Mouse (Mus musculus) liver, embryonic 13.5 days (tissue): ENCODE measurements around the gene Gm20518. TPM values are rescaled to one million over a fixed set of nuclear protein-coding genes. Genes with fewer than 3 reads are reported as not detected.

ENCODE experiments used
- ATAC-seq: fragments of 200-750 bp; cut with Nextera tagmentation; 2 replicates; pipeline ENCODE4 v1.8.0; 2017; ENCODE audit warnings: low read depth, mild to moderate bottlenecking, moderate number of reproducible peaks, moderate library complexity
- DNase-seq: peaks from one replicate; pipeline ENCODE4 v3.0.0; 2022
- H3K27ac ChIP-seq: fragments of 300-500 bp; sonication (generic); 2 replicates; pipeline ENCODE4 v1.5.1; 2015; ENCODE audit warnings: moderate library complexity, mild to moderate bottlenecking, inconsistent platforms
- H3K27me3 ChIP-seq: fragments of 300-500 bp; sonication (generic); 2 replicates; pipeline ENCODE4 v1.6.1; 2015; ENCODE audit warnings: mild to moderate bottlenecking, inconsistent platforms
- H3K36me3 ChIP-seq: fragments of 300-500 bp; sonication (generic); 2 replicates; pipeline ENCODE4 v1.6.1; 2015; ENCODE audit warnings: mild to moderate bottlenecking, inconsistent platforms
- H3K4me1 ChIP-seq: fragments of 300-500 bp; sonication (generic); replicated peaks from 2 replicates; pipeline ENCODE4 v1.6.1; 2015; ENCODE audit warnings: inconsistent platforms
- H3K4me2 ChIP-seq: fragments of 300-500 bp; sonication (generic); 2 replicates; pipeline ENCODE4 v1.6.1; 2015; ENCODE audit warnings: inconsistent platforms, mild to moderate bottlenecking, moderate library complexity
- H3K4me3 ChIP-seq: fragments of 300-500 bp; sonication (generic); replicated peaks from 2 replicates; pipeline ENCODE4 v1.5.1; 2015; ENCODE audit warnings: mild to moderate bottlenecking, inconsistent platforms
- H3K9ac ChIP-seq: fragments of 300-500 bp; sonication (generic); 2 replicates; pipeline ENCODE4 v1.6.1; 2015; ENCODE audit warnings: mild to moderate bottlenecking, inconsistent platforms
- H3K9me3 ChIP-seq: fragments of 300-500 bp; sonication (generic); replicated peaks from 2 replicates; pipeline ENCODE4 v1.6.1; 2016; ENCODE audit warnings: inconsistent platforms
- WGBS: fragments of 180-500 bp; shearing (Covaris S2); methylation state at CpG from one replicate; pipeline ENCODE4 v1.1.7; 2015; ENCODE audit not compliant: insufficient replicate concordance; 5-methylcytosine and 5-hydroxymethylcytosine counted together
- polyA plus RNA-seq: library from polyadenylated mRNA; unstranded; fragments of >200 nt; fragmentation: Nextera tagmentation; extraction: Ambion mirVana; gene quantifications from 2 replicates; pipeline ENCODE4 v1.2.1, GENCODE M21; 2015

Gene Gm20518
- polyA plus RNA-seq, 1 experiment from 2014 or later: 0.08 TPM

DNA sequence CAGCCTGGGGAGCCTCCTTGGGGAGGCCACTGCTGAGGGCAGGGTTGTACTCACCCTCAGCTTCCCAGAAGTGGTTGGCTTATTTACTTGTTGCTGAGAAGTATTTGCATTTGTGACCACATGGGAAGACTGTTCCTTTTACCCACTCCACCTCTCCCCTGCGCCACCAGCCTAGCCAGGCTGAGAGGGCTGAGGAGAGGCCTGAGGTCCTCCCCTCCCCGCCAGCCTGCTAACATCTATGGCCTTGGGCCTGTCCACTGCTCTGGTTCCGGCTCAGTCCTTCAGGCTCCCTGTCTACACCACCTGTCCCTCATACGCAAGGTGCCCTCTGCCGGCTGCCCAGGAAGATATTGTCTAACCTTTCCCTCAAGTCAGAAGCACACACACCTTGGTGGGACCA lies 95.8 kb downstream of the Gm20518 start:
- Histone ChIP-seq H3K27me3 (peaks cover 68% of the 10 kb centered on the region), H3K9ac (no peak overlapping the region), H3K4me3 (no peak overlapping the region), H3K4me2 (no peak overlapping the region), H3K4me1 (peaks cover 27% of the 10 kb centered on the region), H3K27ac (no peak overlapping the region), H3K9me3 (no peaks in the 10 kb centered on the region), H3K36me3 (peaks cover 14% of the 10 kb centered on the region)
- DNase-seq (no peak), ATAC-seq (no peak)
- WGBS: 56% methylated on average over 5 of the region's 5 CpGs

DNA sequence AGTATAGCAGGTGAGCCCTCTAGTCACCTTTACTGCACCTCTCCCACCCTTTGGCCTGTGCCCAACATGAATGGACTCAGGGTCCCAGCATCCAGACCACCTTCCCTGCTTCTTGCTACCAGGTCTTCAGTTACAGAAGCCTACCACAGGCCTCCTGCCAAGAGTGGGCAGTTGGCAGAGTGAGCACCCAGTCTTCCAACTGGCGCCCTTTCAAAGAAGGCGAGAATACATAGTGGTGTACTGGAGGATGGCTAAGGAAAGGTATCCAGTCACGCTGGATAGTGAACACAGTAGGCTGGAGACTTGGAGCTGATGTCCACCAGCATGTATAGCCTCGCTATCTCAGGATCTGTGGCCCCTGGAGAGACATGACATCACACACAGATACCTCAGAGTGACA lies 97.4 kb downstream of the Gm20518 start:
- H3K9me3 ChIP-seq: no peaks in the 10 kb centered on the region
- peaks cover 24% of the 10 kb centered on the region for H3K36me3 ChIP-seq
- H3K9ac ChIP-seq: no peak overlapping the region
- H3K27ac ChIP-seq: no peak overlapping the region
- no peak overlapping the region for H3K4me3 ChIP-seq
- DNase-seq: no peak
- WGBS: 67% methylated on average over 4 of the region's 4 CpGs
- no peak overlapping the region for H3K4me2 ChIP-seq
- H3K27me3 ChIP-seq: peaks cover 52% of the 10 kb centered on the region
- no peak for ATAC-seq
- peaks cover 27% of the 10 kb centered on the region for H3K4me1 ChIP-seq

DNA sequence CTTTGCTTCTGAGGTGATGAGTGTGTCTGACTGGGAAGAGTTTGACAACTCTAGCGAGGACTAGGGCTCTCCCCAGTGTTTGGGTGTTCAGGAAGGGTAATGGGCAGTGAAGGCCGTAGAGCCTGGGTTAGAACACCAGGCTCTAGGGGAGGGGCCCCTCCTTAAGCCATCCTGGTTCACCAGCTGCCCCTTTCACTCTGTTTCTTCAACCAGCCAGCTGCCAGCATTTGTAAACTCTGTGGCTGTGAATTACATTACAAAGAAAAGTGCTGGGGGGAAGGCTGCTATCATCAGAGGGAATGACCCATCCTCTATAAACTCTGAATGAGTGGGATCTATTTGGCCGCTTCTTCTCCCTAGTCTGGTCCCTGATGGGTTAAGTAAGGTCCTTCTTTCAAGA lies 98.7 kb downstream of the Gm20518 start:
- H3K9me3 ChIP-seq: no peaks in the 10 kb centered on the region
- H3K9ac ChIP-seq: no peak overlapping the region
- H3K27me3 ChIP-seq: peaks cover 39% of the 10 kb centered on the region
- 67% methylated on average over 3 of the region's 3 CpGs for WGBS
- DNase-seq: no peak
- H3K4me3 ChIP-seq: no peak overlapping the region
- H3K4me1 ChIP-seq: peaks cover 17% of the 10 kb centered on the region
- ATAC-seq: no peak
- no peak overlapping the region for H3K27ac ChIP-seq
- H3K4me2 ChIP-seq: no peak overlapping the region
- H3K36me3 ChIP-seq: peaks cover 26% of the 10 kb centered on the region

DNA sequence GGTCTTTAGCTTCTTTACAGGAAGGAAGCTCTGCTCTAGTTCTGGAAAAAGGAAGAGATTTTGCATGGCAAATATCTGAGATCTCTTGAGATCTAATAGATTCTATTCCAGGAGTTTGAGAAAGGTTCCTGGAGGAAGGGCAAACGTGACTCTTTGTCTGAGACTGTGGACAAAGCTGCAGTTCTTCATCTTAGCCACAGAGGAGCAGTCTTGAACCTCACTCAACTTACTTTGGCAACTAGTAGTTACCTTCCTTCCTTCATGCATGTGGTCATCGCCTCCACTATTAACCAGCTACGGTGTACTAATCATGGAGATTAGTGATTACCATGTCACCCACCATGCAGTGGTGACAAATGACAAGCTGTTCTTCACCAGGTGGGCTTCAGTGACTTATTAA lies 106.1 kb downstream of the Gm20518 start:
- H3K9me3 ChIP-seq: no peaks in the 10 kb centered on the region
- ATAC-seq: no peak
- no peaks in the 10 kb centered on the region for H3K27me3 ChIP-seq
- 61% methylated on average over 3 of the region's 3 CpGs for WGBS
- no peak overlapping the region for H3K9ac ChIP-seq
- no peak overlapping the region for H3K4me2 ChIP-seq
- DNase-seq: no peak
- H3K4me3 ChIP-seq: no peak overlapping the region
- H3K27ac ChIP-seq: no peak overlapping the region
- H3K4me1 ChIP-seq: no peaks in the 10 kb centered on the region
- peaks cover 41% of the 10 kb centered on the region for H3K36me3 ChIP-seq

Other genes starting within 250 kb of the Gm20518 start
- gene Ccdc74a, start 245.2 kb downstream of the Gm20518 start, polyA plus RNA-seq: 1.6 and 2.3 TPM in 2 replicates
- gene Med15, start 158.8 kb downstream of the Gm20518 start, polyA plus RNA-seq: 15.8 and 20.2 TPM in 2 replicates
- 14.3 TPM in 2 replicates for gene Klhl22, start 132.1 kb downstream of the Gm20518 start, polyA plus RNA-seq
- 1.0 TPM in 2 replicates for gene Scarf2, start 94.4 kb downstream of the Gm20518 start, polyA plus RNA-seq
- gene B830017H08Rik, start 58.5 kb downstream of the Gm20518 start, polyA plus RNA-seq: not detected in 2 replicates
- 0.54 and 0.59 TPM in 2 replicates for gene Car15, start 53.3 kb downstream of the Gm20518 start, polyA plus RNA-seq
- not detected in 2 replicates for gene Tssk1, start 2.6 kb upstream of the Gm20518 start, polyA plus RNA-seq
- gene Dgcr2, start 6.9 kb upstream of the Gm20518 start, polyA plus RNA-seq: 18.6 and 20.7 TPM in 2 replicates
- gene Tssk2, start 7.0 kb upstream of the Gm20518 start, polyA plus RNA-seq: not detected in 2 replicates
- gene Ess2, start 19.7 kb upstream of the Gm20518 start, polyA plus RNA-seq: 11.7 and 11.8 TPM in 2 replicates
- not detected in 2 replicates for gene Gsc2, start 23.4 kb upstream of the Gm20518 start, polyA plus RNA-seq
- gene Slc25a1, start 36.5 kb upstream of the Gm20518 start, polyA plus RNA-seq: 78.6 and 83.0 TPM in 2 replicates
- gene Vpreb2, start 88.8 kb upstream of the Gm20518 start, polyA plus RNA-seq: 0.30 TPM in 1 of 2 replicates, not detected in the other
- 29.0 and 29.1 TPM in 2 replicates for gene Dgcr6, start 161.2 kb upstream of the Gm20518 start, polyA plus RNA-seq
- gene Prodh, start 198.5 kb upstream of the Gm20518 start, polyA plus RNA-seq: 5.2 and 5.9 TPM in 2 replicates
- gene Rtn4r, start 236.0 kb upstream of the Gm20518 start, polyA plus RNA-seq: 0.33 and 0.56 TPM in 2 replicates